Mouse (Mus musculus) limb, embryonic 15.5 days (tissue): ENCODE data around the gene Apoe. TPM values are rescaled to one million over a fixed set of nuclear protein-coding genes. Genes with fewer than 3 reads are reported as not detected.

Source experiments
- ATAC-seq: fragments of 200-750 bp; cut with Nextera tagmentation; 2 replicates; pipeline ENCODE4 v1.8.0; 2017; ENCODE audit warnings: low read depth, moderate TSS enrichment; ENCODE audit not compliant: insufficient number of reproducible peaks, low FRiP score, low TSS enrichment
- H3K27ac ChIP-seq: fragments of 300-500 bp; sonication (generic); 2 replicates; pipeline ENCODE4 v1.5.1; 2015; ENCODE audit warnings: moderate library complexity, mild to moderate bottlenecking, inconsistent platforms
- H3K27me3 ChIP-seq: fragments of 300-500 bp; sonication (generic); 2 replicates; pipeline ENCODE4 v1.6.1; 2015; ENCODE audit warnings: inconsistent platforms
- H3K36me3 ChIP-seq: fragments of 300-500 bp; sonication (generic); 2 replicates; pipeline ENCODE4 v1.6.1; 2015; ENCODE audit warnings: inconsistent platforms
- H3K4me1 ChIP-seq: fragments of 300-500 bp; sonication (generic); 2 replicates; pipeline ENCODE4 v1.6.1; 2015; ENCODE audit warnings: inconsistent platforms
- H3K4me2 ChIP-seq: fragments of 300-500 bp; sonication (generic); 2 replicates; pipeline ENCODE4 v1.6.1; 2015; ENCODE audit warnings: mild to moderate bottlenecking, inconsistent platforms
- H3K4me3 ChIP-seq: fragments of 300-500 bp; sonication (generic); 2 replicates; pipeline ENCODE4 v1.5.1; 2015; ENCODE audit warnings: mild to moderate bottlenecking, inconsistent platforms
- H3K9ac ChIP-seq: fragments of 300-500 bp; sonication (generic); 2 replicates; pipeline ENCODE4 v1.6.1; 2015; ENCODE audit warnings: inconsistent platforms
- H3K9me3 ChIP-seq: fragments of 300-500 bp; sonication (generic); 2 replicates; pipeline ENCODE4 v1.6.1; 2016; ENCODE audit warnings: inconsistent platforms
- WGBS: fragments of 180-500 bp; shearing (Covaris S2); methylation state at CpG from one replicate; pipeline ENCODE4 v1.1.7; 2015; 5-methylcytosine and 5-hydroxymethylcytosine counted together
- polyA plus RNA-seq: library from polyadenylated mRNA; unstranded; fragments of >200 nt; fragmentation: Nextera tagmentation; extraction: Ambion mirVana; gene quantifications from 2 replicates; pipeline ENCODE4 v1.2.1, GENCODE M21; 2015

The Apoe gene
- polyA plus RNA-seq, 1 experiment from 2014 or later: 409 TPM

GRCm38 (mm10) chr7:19697949-19698906, 760 bp downstream of the Apoe start:
- ATAC-seq: no peak
- WGBS: 3% methylated on average over 27 of the region's 28 CpGs

GRCm38 (mm10) chr7:19696336-19696873, 2.6 kb downstream of the Apoe start:
- ATAC-seq: no peak
- 92% methylated on average over 34 of the region's 34 CpGs for WGBS
- Histone ChIP-seq H3K9ac (no peak overlapping the region), H3K9me3 (no peaks in the 10 kb centered on the region; the same call in 1 of the 2 replicates), H3K4me1 (peaks cover 45% of the 10 kb centered on the region), H3K27me3 (no peaks in the 10 kb centered on the region), H3K27ac (no peak overlapping the region), H3K4me3 (no peak overlapping the region), H3K4me2 (no peak overlapping the region), H3K36me3 (peaks cover 11% of the 10 kb centered on the region)

More at GRCm38 (mm10) chr7:19697949-19698906, 760 bp downstream of the Apoe start:
- no peaks in the 10 kb centered on the region; the same call in 1 of the 2 replicates for H3K9me3 ChIP-seq
- peak overlapping the region; percentile 47 for H3K27ac ChIP-seq
- H3K4me3 ChIP-seq: peak overlapping the region; percentile 31
- H3K27me3 ChIP-seq: no peaks in the 10 kb centered on the region
- H3K9ac ChIP-seq: peak overlapping the region; percentile 23; the same call in 1 of the 2 replicates
- H3K4me2 ChIP-seq: peak overlapping the region; percentile 58
- H3K36me3 ChIP-seq: peaks cover 26% of the 10 kb centered on the region
- peaks cover 37% of the 10 kb centered on the region for H3K4me1 ChIP-seq

- Histone ChIP-seq H3K27ac (no peak overlapping the region), H3K36me3 (peaks cover 9% of the 10 kb centered on the region), H3K4me3 (no peak overlapping the region), H3K9ac (no peak overlapping the region), H3K9me3 (no peaks in the 10 kb centered on the region; the same call in 1 of the 2 replicates), H3K4me1 (peaks cover 40% of the 10 kb centered on the region), H3K27me3 (no peaks in the 10 kb centered on the region), H3K4me2 (no peak overlapping the region)
- no peak for ATAC-seq
- WGBS: 87% methylated on average over 6 of the region's 6 CpGs
Measured at GRCm38 (mm10) chr7:19695881-19696280, 3.1 kb downstream of the Apoe start.

- ATAC-seq: no peak
- Histone ChIP-seq H3K4me2 (no peak overlapping the region), H3K9ac (no peak overlapping the region), H3K27ac (no peak overlapping the region), H3K4me1 (peaks cover 34% of the 10 kb centered on the region), H3K4me3 (no peak overlapping the region), H3K36me3 (peaks cover 9% of the 10 kb centered on the region), H3K27me3 (no peaks in the 10 kb centered on the region), H3K9me3 (no peaks in the 10 kb centered on the region; the same call in 1 of the 2 replicates)
- WGBS: 51% methylated on average over 8 of the region's 8 CpGs
Measured at GRCm38 (mm10) chr7:19695213-19695594, 3.8 kb downstream of the Apoe start.

- Histone ChIP-seq H3K9ac (no peak overlapping the region), H3K27me3 (no peaks in the 10 kb centered on the region), H3K4me1 (peaks cover 32% of the 10 kb centered on the region), H3K4me2 (no peak overlapping the region), H3K27ac (no peak overlapping the region), H3K4me3 (no peak overlapping the region), H3K9me3 (no peaks in the 10 kb centered on the region; the same call in 1 of the 2 replicates), H3K36me3 (peaks cover 9% of the 10 kb centered on the region)
- ATAC-seq: no peak
- WGBS: 82% methylated on average over 10 of the region's 10 CpGs
Measured at GRCm38 (mm10) chr7:19694336-19695212, 4.4 kb downstream of the Apoe start.

GRCm38 (mm10) chr7:19693421-19693820, 5.6 kb downstream of the Apoe start:
- no peak overlapping the region for H3K27ac ChIP-seq
- peaks cover 21% of the 10 kb centered on the region for H3K4me1 ChIP-seq
- no peak overlapping the region for H3K9ac ChIP-seq
- ATAC-seq: no peak
- peaks cover 9% of the 10 kb centered on the region for H3K36me3 ChIP-seq
- no peak overlapping the region for H3K4me2 ChIP-seq
- no peaks in the 10 kb centered on the region for H3K27me3 ChIP-seq
- H3K4me3 ChIP-seq: no peak overlapping the region
- WGBS: 29% methylated on average over 10 of the region's 10 CpGs
- H3K9me3 ChIP-seq: no peaks in the 10 kb centered on the region; the same call in 1 of the 2 replicates

- Histone ChIP-seq H3K4me1 (peaks cover 15% of the 10 kb centered on the region), H3K27me3 (no peaks in the 10 kb centered on the region), H3K9ac (no peak within 1 kb of the TSS), H3K27ac (0 out of 2 replicates have a peak within 1 kb of the TSS, but pooled peaks have one; percentile 8), H3K4me3 (no peak within 1 kb of the TSS), H3K9me3 (no peaks in the 10 kb centered on the region; the same call in 1 of the 2 replicates), H3K4me2 (no peak within 1 kb of the TSS), H3K36me3 (peaks cover 9% of the 10 kb centered on the region)
- no peak for ATAC-seq
- 45% methylated on average over 28 of the region's 28 CpGs for WGBS
Measured at GRCm38 (mm10) chr7:19691873-19692865, 6.8 kb downstream of the Apoe start, which contains the start of gene Apoc1. Apoc1 (minus strand) TSS chr7:19692660.

- WGBS: 71% methylated on average over 6 of the region's 6 CpGs
- H3K4me2 ChIP-seq: no peak overlapping the region
- no peak for ATAC-seq
Measured at GRCm38 (mm10) chr7:19691434-19691833, 7.6 kb downstream of the Apoe start.

GRCm38 (mm10) chr7:19690845-19691244, 8.1 kb downstream of the Apoe start:
- H3K36me3 ChIP-seq: no peaks in the 10 kb centered on the region
- ATAC-seq: no peak
- whole genome bisulfite sequencing: 85% methylated on average over 4 of the region's 4 CpGs
- H3K27me3 ChIP-seq: no peaks in the 10 kb centered on the region
- no peak overlapping the region for H3K4me2 ChIP-seq
- no peak overlapping the region for H3K4me3 ChIP-seq
- no peaks in the 10 kb centered on the region for H3K9me3 ChIP-seq
- no peak overlapping the region for H3K9ac ChIP-seq
- H3K27ac ChIP-seq: no peak overlapping the region
- peaks cover 15% of the 10 kb centered on the region for H3K4me1 ChIP-seq

More at GRCm38 (mm10) chr7:19691434-19691833, 7.6 kb downstream of the Apoe start:
- H3K9ac ChIP-seq: no peak overlapping the region
- no peak overlapping the region for H3K27ac ChIP-seq
- no peaks in the 10 kb centered on the region for H3K9me3 ChIP-seq
- H3K4me1 ChIP-seq: peaks cover 15% of the 10 kb centered on the region
- no peak overlapping the region for H3K4me3 ChIP-seq
- H3K36me3 ChIP-seq: peaks cover 3% of the 10 kb centered on the region
- no peaks in the 10 kb centered on the region for H3K27me3 ChIP-seq

- H3K27me3 ChIP-seq: no peaks in the 10 kb centered on the region
- no peak overlapping the region for H3K4me3 ChIP-seq
- H3K9me3 ChIP-seq: no peaks in the 10 kb centered on the region
- no peak overlapping the region for H3K4me2 ChIP-seq
- H3K36me3 ChIP-seq: no peaks in the 10 kb centered on the region
- no peak for ATAC-seq
- no peak overlapping the region for H3K27ac ChIP-seq
- H3K4me1 ChIP-seq: peaks cover 14% of the 10 kb centered on the region
- no peak overlapping the region for H3K9ac ChIP-seq
- WGBS: 92% methylated on average over 2 of the region's 2 CpGs
Measured at GRCm38 (mm10) chr7:19688611-19689010, 10.4 kb downstream of the Apoe start.
